8 mouse cellular contexts compared by ENCODE assay signal in the genomic region with DNA sequence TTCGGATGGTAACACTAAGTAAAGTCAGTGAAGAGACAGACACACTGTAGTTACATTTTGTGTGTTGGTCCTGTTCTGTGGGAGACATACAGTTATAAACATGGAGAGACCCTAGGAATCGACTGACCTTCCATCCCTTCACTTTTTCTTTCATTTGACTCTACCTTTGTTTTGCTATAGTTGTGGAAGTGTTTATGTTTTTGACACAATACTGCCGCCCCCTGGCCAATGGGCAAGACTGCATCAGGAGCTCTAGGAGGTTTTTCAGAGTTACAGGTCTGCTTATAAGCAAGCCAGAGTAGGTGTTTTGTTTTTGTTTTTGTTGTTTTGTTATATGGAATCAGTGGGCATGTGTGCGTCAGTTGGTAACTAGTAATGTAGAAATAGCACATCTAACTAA.
DNase-seq lines count a peak whose midpoint lies in the region; ATAC-seq and TF ChIP-seq lines count a peak whose summit lies in the region.

No protein-coding gene starts in this region.

- 49% methylated on average over 4 of the region's 4 CpGs for WGBS in neural tube, embryonic 15.5 days
- 58% methylated on average over 4 of the region's 4 CpGs for WGBS in limb, embryonic 14.5 days

- H3K4me1 ChIP-seq in neural tube, embryonic 15.5 days, result peaks cover 45% of the 10 kb centered on the region
- H3K4me1 ChIP-seq in limb, embryonic 14.5 days (ENCODE audit: control insufficient read depth, insufficient read depth, low read length), result peaks cover 7% of the 10 kb centered on the region; the same call in 1 of the 2 replicates

- no peak for TF ChIP-seq POLR2A in limb, embryonic 14.5 days (IDR thresholded peaks at IDR 0.05; ENCODE audit: borderline replicate concordance, extremely low read depth, insufficient read depth, insufficient read length)

- ATAC-seq in neural tube, embryonic 15.5 days (ENCODE audit: low FRiP score), result no peak
- peak; percentile 67 for ATAC-seq in inflammation-experienced regulatory T-cells, adult 6 months
- ATAC-seq in limb, embryonic 14.5 days (ENCODE audit: low FRiP score, low read depth), result no peak

- H3K4me2 ChIP-seq in neural tube, embryonic 15.5 days, result no peak overlapping the region
- H3K4me2 ChIP-seq in limb, embryonic 14.5 days (replicated peaks; ENCODE audit: low read depth, low read length, severe bottlenecking), result no peak overlapping the region

- no peak overlapping the region for H3K9ac ChIP-seq in neural tube, embryonic 15.5 days (replicated peaks)
- no peak overlapping the region for H3K9ac ChIP-seq in limb, embryonic 14.5 days (ENCODE audit: low read depth, low read length, severe bottlenecking)

- H3K27me3 ChIP-seq in neural tube, embryonic 15.5 days (replicated peaks), result no peaks in the 10 kb centered on the region
- H3K27me3 ChIP-seq in limb, embryonic 14.5 days (ENCODE audit: control insufficient read depth, insufficient read depth, low read length), result no peaks in the 10 kb centered on the region

- peak; percentile 49 for DNase-seq in neural tube, embryonic 10.5 days (ENCODE audit: extremely low spot score, low spot score)
- DNase-seq in adrenal gland, adult 2 months, result peak; percentile 65
- peak; percentile 27 for DNase-seq in embryo, embryonic 11.5 days (ENCODE audit: low read depth, low spot score)
- peak; percentile 56 for DNase-seq in limb, embryonic 14.5 days (ENCODE audit: low spot score)
- peak; percentile 62 for DNase-seq in right cerebral cortex, adult 18-20 months
- peak; percentile 47 for DNase-seq in yolk sac, embryonic 10.5 days (ENCODE audit: low spot score)

- no peak overlapping the region for H3K27ac ChIP-seq in neural tube, embryonic 15.5 days (replicated peaks)
- H3K27ac ChIP-seq in limb, embryonic 14.5 days (replicated peaks; ENCODE audit: low read depth, low read length), result no peak overlapping the region

- H3K36me3 ChIP-seq in neural tube, embryonic 15.5 days, result 0 out of 2 replicates have a peak, but pooled peaks cover 1% of the 10 kb centered on the region
- peaks cover 21% of the 10 kb centered on the region for H3K36me3 ChIP-seq in limb, embryonic 14.5 days (ENCODE audit: control insufficient read depth, insufficient read depth, low read length)

- no peaks in the 10 kb centered on the region for H3K9me3 ChIP-seq in neural tube, embryonic 15.5 days (replicated peaks)
- no peaks in the 10 kb centered on the region for H3K9me3 ChIP-seq in limb, embryonic 14.5 days (ENCODE audit: control insufficient read depth, low read length)

- no peak overlapping the region for H3K4me3 ChIP-seq in neural tube, embryonic 15.5 days (replicated peaks)
- H3K4me3 ChIP-seq in limb, embryonic 14.5 days (replicated peaks; ENCODE audit: low read length), result no peak overlapping the region
